Mouse (Mus musculus): ENCODE measurements around the gene Kank2.

Gene Kank2

GRCm38 (mm10) chr9:21798345-21799009 is at the start of gene Kank2:
Gene Kank2 (minus strand): TSS chr9:21798744.
- DNase-seq (ENCODE audit: low spot score in 2 of 2) = peak in 1 of 2 experiments; percentile 60

- no peak for DNase-seq (ENCODE audit: low spot score in 2 of 2)
These were observed 49.4 kb upstream of the Kank2 start for GRCm38 (mm10) chr9:21847926-21848325.

GRCm38 (mm10) chr9:21847425-21847824 is 48.9 kb upstream of the Kank2 start:
- no peak for DNase-seq (ENCODE audit: low spot score in 2 of 2)

GRCm38 (mm10) chr9:21846755-21847341 is 48.3 kb upstream of the Kank2 start:
- DNase-seq (ENCODE audit: low spot score in 2 of 2) = no peak

- no peak for DNase-seq (ENCODE audit: low spot score in 2 of 2)
These were observed 47.0 kb upstream of the Kank2 start for GRCm38 (mm10) chr9:21845381-21846080.

GRCm38 (mm10) chr9:21843086-21843485 is 44.5 kb upstream of the Kank2 start:
- DNase-seq (ENCODE audit: low spot score in 2 of 2) = peak; percentile 28 to 38

GRCm38 (mm10) chr9:21842391-21842790 is 43.8 kb upstream of the Kank2 start:
- no peak for DNase-seq (ENCODE audit: low spot score in 2 of 2)

GRCm38 (mm10) chr9:21841340-21841739 is 42.8 kb upstream of the Kank2 start:
- DNase-seq (ENCODE audit: low spot score in 2 of 2) = no peak

GRCm38 (mm10) chr9:21840115-21840787 is 41.7 kb upstream of the Kank2 start:
- DNase-seq (ENCODE audit: low spot score in 2 of 2) = peak in 1 of 2 experiments; percentile 34

GRCm38 (mm10) chr9:21837690-21838089 is 39.1 kb upstream of the Kank2 start:
- no peak for DNase-seq (ENCODE audit: low spot score in 2 of 2)

GRCm38 (mm10) chr9:21835258-21835912 is 36.8 kb upstream of the Kank2 start, which contains the start of gene Angptl8:
Gene Angptl8 (plus strand): TSS chr9:21835510.
- no peak for DNase-seq (ENCODE audit: low spot score in 2 of 2)

GRCm38 (mm10) chr9:21831558-21832240 is 33.2 kb upstream of the Kank2 start:
- DNase-seq (ENCODE audit: low spot score in 2 of 2) = no peak

GRCm38 (mm10) chr9:21830936-21831335 is 32.4 kb upstream of the Kank2 start:
- DNase-seq (ENCODE audit: low spot score in 2 of 2) = no peak

GRCm38 (mm10) chr9:21830461-21830850 is 31.9 kb upstream of the Kank2 start:
- DNase-seq (ENCODE audit: low spot score in 2 of 2) = no peak

- DNase-seq (ENCODE audit: low spot score in 2 of 2) = no peak
These were observed 31.4 kb upstream of the Kank2 start for GRCm38 (mm10) chr9:21829834-21830460.

GRCm38 (mm10) chr9:21824366-21824765 is 25.8 kb upstream of the Kank2 start:
- DNase-seq (ENCODE audit: low spot score in 2 of 2) = no peak

GRCm38 (mm10) chr9:21823957-21824356 is 25.4 kb upstream of the Kank2 start:
- no peak for DNase-seq (ENCODE audit: low spot score in 2 of 2)

- DNase-seq (ENCODE audit: low spot score in 2 of 2) = no peak
These were observed 24.1 kb upstream of the Kank2 start for GRCm38 (mm10) chr9:21822686-21823085.

GRCm38 (mm10) chr9:21820183-21820582 is 21.6 kb upstream of the Kank2 start:
- no peak for DNase-seq (ENCODE audit: low spot score in 2 of 2)

GRCm38 (mm10) chr9:21819181-21819729 is 20.7 kb upstream of the Kank2 start:
- no peak for DNase-seq (ENCODE audit: low spot score in 2 of 2)

Data from left cerebral cortex, adult 9 months (tissue).